Mouse (Mus musculus): ENCODE measurements at regions not wholly inside any gene's neighbourhood (a gene's known extent, or its start where the extent isn't known, plus 50 kb on each side); places are given as distances from the start of the nearest gene placed in this dataset.

DNA sequence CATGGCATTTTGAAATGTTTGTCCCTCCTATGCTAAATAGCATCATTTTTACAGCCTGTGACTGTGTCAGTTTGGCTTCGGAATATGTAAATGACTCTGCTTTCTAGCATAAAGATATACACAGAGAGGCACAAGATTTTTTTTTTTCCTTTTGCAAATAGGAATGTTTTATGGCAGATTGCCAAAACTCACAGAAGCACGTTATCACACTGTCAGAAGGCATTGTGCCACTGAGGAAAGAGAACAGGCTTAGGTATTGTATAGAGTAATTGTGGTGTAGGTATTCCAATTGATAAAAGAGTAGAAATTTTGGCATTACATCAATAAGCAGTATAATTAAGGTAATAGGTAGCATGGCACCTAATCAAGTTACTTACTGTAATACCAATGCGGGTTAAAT is 988.5 kb upstream of the Tenm2 start:
- CTCF ChIA-PET, result no interaction called here

DNA sequence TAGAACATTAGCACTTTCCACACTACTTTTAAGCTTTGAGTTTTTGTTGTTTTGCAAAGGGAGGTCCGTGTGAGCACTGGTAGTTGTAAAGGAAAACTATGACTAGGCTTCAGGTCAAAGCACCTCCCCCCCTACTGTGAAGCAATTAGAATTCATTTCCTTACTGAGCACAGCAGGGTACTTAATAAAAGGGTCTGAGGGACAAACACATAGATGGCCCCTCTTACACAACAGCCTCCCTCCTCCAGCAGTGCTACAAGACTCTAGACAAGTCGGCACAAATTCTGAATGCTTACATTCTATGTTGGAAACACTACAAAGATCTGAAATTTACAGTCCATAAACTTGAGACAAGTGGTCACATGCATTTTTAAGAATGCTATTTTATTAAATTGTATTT is 967.6 kb upstream of the Tenm2 start:
- CTCF ChIA-PET, result no interaction called here

DNA sequence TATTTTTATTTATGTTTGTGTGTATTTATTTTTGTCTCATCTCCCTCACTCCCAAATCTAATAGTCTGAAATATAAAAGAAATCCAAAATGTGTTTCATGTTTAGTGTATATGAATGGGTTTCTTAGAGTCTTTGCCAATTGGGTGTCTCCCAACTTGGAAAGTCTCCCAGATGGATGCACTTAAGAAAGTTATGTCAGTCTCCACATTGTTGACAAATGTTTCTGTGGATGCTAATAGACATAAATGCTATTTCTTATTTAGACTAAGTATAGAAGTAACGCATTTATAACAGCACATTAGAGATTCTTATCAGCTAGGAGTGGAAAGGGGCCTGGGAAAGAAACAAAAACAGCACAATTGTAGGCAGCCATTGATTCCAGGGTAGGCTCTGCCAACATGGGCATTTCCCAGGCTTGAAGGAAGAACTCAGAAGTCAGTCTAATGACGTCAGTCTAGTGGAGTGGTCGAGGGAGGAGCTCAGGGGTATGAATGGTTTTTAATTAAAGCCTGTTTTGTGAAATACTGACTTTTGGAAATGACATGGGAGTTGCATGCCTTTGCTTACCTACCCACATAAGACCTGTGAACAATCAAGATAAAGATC is 965.5 kb upstream of the Tenm2 start:
- CTCF ChIA-PET, result no interaction called here

DNA sequence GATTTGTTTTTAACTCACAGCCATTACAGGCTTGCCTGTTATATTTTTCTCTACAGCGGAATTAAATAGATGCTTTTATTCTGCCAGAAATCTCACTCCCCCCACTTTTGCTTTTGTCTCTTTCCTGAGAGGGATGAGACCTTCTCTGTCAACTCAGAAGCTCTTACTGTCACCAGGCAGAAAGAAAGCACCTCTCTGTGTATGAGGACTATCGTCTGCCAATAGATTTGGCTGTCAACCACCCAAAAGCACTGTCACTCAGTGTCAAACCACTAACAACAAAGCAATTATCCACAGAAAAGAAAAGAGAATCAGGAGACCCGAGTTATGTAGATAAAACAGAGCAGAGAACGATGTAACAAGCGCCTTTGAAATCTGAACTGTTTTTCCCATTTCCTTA is 958.0 kb upstream of the Tenm2 start:
- CTCF ChIA-PET, result no interaction called here

DNA sequence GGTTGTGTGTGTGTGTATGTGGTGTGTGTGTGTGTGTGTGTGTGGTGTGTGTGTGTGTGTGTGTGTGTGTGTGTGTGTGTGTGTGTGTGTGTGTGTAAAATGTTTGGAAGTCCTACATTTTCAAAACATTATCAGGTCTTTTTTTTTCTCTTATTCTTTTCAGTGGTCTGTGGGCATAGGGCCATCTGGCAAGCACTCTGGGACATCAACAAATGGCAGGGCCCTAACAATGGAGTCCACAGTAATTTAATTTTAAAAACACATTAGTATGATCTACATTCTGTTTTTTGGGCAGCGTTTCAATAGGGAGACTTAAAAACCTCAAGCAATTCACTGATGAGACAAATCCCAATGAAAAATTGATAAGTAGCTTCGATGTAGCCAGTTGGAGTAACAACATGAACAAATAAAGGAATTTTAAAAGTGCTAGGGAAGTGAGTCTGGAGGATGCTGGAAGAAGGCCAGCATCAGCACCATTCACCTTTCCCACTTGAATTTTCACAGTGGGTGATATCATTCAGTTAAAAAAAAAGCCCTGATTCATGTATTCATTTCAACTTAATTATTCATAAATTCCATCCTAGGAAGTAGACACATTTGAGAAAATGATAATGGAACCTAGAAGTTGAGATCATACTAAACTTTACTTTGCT is 956.3 kb upstream of the Tenm2 start:
- CTCF ChIA-PET, result no interaction called here

DNA sequence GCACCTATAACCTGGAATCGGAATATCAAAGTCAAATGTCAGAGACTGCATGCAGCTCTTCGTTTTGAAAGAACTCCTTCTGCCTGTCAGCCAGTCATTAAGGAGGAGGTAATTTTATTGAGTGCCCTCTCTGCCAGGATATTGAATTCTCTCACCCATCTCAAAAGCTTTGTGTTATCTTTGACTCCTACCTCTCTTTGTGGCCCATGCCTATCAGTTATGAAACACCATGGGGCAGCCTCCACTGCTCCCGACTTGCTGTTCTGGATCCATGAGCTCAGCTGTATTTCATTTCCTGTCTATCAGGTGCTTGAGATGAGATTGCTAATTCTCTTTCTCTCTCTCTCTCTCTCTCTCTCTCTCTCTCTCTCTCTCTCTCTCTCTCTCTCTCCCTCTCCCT is 955.7 kb upstream of the Tenm2 start:
- CTCF ChIA-PET, result no interaction called here

DNA sequence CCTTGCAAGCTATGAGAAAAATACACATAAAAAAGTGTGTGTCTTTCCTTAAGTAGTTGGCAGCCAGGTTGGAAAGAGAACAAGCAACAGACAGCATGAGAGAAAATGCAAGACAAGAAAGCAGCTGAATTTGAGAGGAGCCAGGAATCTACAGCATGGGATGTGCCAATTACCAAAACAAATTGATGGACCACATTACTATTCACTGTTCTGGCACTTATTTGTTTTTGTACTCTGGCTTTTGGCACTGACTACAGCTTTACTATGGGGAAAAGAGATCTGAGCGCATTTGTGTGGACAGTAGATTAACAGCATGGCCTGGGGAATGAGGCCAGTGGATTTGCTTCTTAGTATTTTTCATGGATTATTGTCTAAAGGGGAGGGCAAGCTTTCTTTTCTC is 935.0 kb upstream of the Tenm2 start:
- CTCF ChIA-PET, result interaction anchor here (0.7 kb wide), 2 partner anchors 13 to 754 kb away, joined by 3 read pairs; no protein-coding TSS in a partner anchor

DNA sequence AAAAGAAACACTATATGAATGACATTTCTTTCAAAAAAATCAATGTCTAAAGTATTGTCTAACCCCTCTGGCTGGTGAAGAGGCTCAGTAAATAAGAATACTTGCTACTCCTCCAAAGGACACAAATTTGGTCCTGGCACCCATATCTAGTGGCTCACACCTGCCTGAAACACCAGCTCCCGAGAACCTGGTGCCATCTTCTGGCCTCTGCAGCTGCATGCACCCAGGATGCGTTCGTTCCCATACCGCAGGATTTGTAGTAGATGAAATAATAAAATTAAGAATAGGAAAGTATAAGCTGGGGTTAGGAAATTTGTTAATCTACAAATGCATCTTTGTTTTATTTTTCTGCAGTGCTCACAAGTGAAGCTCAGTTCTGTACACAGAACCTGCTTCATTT is 922.5 kb upstream of the Tenm2 start:
- CTCF ChIA-PET, result no interaction called here

DNA sequence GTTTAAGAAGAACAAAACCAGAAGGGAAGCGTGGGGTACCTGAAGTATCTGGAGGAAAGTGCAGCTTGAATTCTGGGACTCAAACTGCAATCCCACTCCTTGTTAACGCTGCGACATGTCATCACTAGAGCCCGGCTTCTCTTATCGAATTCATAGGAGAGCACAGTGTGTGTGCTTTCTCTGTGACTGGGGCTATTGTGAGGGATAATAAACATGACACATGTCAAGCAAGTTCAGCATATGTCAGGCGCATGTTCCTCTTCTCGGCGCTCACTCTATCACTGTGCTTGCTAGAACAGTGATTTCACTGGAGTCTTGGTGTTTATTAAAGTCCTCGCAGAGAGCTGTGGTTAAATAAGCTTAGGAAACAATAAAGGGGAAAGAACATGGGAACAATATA is 921.2 kb upstream of the Tenm2 start:
- CTCF ChIA-PET, result interaction anchor here (0.6 kb wide), 1 partner anchor 14 kb away, joined by 3 read pairs; no protein-coding TSS in a partner anchor

DNA sequence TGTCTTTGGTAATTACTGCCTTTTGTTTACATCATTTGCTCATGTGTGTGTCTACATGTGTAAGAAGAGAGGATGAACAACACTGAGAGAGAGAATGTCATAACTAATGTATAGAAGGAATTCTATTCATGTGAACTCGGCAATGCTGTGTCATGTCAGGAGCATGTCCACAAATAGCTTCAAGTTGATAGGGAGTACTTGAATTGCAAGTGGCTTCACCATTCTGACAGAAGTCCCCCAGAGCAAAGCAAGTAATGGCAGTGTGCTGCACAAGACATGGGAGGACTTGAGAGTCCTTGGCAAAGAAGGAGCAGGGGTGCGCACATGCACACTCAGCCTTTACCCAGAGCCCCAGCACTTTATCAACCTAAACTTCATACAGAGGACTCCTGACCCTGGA is 919.9 kb upstream of the Tenm2 start:
- CTCF ChIA-PET, result no interaction called here

DNA sequence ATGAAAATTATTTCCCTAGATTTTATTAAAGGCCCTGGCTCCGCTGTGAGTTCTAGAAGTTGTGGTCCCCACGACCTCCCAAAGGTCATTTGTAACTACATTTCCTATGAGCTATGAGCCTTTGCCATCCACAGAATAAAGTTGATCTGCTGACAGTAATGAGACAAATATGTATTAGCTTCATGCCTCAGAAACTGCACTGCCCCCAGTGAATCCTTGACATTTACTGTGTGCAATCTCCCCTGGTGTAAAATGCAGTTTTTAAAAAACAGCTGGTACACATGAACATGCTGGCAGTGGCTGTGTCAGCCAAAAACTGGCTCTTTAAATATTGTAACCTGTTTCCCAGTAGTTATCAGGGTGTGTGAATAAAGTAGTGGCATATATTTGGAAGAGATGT is 907.7 kb upstream of the Tenm2 start:
- CTCF ChIA-PET, result no interaction called here

DNA sequence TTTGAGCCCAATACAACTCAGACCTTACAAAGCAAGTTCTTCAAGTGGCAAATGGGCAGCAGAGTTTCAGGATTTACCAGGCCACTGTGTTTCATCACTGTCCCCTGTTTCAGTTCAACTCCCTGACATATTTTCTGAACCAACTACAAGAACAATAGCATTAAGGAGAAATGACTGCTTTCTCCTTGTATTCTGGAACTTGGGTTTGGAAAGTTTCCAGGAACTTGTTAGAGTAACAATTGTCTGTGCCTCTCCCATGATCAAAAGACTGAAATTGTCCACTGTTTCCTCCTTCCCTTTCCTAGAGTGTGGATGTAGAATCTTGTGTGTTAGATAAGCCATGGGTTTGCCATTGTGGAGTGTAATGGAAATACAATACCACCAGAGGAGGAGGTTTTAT is 893.1 kb upstream of the Tenm2 start:
- CTCF ChIA-PET, result no interaction called here

DNA sequence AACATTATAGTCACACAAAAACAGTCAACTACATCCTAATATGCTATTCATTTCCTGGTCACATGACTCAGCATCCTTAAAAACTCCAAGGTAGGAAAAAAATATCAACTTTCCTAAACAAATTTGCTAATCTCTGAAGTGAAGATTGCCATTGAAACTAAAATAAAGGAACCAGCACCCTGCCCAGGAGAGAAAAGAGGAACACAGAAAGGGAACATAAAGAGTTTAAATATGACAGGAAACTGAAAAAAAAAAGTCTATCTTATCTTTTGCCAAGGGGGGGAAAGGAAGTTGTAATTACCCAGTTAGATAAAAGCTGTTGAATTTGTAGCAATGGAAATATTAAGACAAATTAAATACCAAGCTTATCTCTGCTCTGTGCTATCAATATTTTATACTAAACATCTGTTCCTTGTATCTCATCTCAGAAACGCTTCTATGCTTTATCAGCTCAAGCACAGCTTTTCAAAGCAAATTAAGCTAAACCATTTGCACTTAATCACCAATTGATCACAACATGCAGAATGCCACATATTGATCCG is 888.1 kb upstream of the Tenm2 start:
- CTCF ChIA-PET, result no interaction called here

DNA sequence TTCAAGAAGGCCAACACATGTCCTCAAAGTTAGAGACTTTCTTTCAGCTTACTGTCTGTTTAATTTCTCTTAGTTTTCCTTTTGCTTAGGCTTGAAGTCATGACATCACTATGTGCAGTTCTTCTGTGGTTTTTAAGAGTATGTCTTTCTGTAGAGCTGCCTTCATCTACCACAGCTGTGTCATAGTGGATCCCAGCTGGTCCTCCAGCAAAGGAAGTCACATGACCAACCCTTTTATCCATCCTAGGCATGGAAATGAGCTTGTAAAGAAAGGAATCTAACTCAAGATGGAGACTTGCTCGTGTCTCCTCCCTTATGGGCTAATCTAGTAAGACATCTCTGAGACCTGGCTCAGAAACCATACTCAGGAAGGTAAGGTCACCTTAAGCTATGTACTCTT is 886.7 kb upstream of the Tenm2 start:
- CTCF ChIA-PET, result no interaction called here

DNA sequence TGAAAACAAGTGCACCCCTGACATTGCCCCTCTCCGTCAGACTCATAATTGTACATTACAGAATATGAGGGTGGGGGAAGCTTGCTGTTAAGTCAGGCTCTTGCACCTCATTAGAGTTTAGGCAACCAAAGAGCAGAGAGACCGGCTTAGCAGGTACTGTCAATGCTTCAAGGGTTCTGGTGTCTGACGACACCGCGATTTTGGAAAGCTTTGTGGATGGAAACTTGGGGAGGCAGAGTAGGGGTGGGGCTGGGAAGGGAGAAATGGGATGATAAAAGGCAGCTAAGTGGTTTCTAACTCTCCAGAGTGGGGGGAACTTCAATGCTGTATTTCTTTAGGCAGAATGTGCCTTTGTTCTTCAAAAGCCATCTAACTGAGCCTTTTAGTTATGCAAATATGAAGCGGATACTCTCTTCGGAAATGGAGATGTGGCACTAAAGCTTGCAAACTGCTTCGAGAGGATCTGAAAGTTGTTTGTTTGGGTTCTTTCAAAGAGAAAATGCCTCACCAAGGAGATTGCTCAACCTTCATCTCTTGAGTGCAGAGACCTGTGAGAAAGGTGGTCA is 885.4 kb upstream of the Tenm2 start:
- CTCF ChIA-PET, result no interaction called here

DNA sequence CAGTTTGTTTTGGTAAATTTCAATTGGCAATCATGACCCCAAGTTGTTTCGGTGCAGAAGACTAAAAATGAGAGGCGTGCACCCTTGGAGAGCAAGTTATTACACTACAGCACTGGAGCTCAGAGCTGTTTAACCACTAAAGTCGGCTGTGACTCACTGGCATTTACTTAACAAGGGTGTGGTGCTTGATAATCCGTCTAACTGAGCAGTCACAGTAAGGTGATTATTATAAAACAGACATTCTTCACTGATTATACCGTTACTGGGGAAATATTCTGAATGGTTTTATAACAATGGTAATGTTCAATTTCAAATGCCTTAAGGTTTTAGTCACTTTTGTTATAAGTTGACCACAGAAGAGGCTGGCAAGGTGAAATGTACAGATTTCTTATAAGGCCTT is 882.0 kb upstream of the Tenm2 start:
- CTCF ChIA-PET, result no interaction called here

DNA sequence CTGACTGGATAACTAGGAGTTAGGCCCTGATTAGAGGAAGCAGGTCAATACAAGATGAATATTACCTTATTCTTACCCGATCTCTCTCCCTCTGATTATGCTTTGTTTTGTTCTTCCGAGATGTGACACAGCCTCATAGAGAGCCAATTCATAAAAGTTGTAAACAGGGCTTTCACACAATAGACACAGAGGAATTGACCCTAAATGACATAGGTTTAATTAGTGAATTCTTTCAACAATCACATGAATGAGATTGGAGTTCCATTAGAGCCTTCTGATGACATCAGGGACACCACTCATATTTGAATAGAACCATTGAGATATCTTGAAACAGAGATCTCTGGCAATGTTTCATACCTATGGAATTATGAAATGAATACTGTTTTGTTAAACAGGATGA is 856.4 kb upstream of the Tenm2 start:
- CTCF ChIA-PET, result no interaction called here

DNA sequence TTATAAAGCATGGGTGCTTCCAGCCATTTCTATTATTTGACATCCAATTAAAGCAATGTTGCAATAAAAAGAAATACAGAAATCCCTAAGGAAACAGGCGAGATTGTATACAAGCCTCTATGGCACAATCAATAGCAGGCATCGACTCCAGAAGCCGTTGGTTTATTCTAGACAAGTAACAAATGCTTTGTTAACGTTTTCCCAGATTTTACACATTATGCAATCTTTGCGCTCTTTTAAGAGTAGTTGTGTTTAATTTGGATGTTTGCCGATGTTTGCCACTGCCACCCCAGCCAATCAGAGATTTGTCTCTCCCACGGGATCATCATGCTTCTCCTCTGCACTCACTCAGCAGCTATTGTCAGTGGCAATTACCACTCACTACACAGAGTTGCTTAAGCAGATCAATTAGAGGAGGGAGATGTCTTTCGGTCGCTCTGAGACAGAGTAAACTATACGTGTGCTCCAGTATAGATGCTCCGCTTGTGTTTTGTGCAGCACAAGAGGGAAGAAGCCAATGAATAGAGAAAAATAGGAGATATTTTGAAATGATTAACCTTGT is 839.5 kb upstream of the Tenm2 start:
- CTCF ChIA-PET, result no interaction called here

DNA sequence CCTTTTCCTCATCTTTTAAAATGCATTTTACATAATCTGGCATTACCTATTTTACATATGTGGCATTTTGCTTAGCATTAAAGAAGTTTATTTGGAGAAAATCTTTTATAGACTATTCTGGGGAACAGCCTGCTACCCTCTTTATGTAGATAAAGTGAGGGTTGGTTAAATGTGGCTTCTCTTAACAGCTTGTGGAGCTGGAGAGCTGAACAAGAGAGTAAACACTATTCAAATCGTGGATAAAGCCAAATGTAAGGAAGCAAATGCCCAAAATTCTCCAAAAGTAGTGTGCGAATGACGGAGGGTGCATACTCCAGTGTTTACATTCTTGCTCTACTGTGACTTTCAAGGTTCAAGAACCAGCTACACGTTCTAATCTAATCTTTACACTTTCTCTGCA is 833.9 kb upstream of the Tenm2 start:
- CTCF ChIA-PET, result no interaction called here

DNA sequence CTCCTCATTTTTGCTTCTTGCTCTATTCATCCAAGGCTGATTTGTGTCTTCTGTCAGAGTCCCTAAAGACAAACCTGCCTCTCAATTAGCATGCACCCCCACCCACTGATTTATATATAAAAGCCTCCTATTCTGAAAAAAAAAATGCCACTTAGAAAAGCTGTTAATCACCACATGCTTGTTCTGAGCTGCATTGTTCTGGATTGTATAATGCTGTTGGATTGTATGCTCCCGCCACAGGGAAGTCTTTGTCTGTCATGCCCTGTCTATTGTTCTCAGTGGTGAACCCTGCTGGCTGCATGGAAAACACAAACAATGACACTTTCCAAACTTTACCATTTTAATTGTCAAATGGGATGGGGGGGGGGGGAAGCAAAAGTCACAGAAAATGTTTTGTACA is 831.9 kb upstream of the Tenm2 start:
- CTCF ChIA-PET, result no interaction called here

DNA sequence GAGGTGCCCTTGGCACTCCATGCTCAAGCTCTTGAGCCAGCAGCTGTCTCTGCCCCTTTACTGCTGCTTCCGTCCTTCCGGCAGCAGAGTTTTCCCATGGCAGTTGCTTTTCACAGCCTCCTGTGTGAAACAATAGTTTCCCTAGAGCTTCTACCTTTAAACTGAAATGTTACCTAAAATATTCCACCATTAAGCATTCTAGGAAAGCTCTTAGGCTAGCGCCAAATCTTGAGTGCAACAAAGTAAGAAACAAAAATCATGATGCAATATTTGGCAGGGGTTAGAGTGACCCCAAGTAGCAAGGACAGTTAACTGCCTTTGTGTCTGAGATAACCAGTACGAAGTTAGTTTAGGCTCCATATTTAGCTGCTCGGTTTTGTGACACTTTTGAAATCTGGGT is 830.3 kb upstream of the Tenm2 start:
- CTCF ChIA-PET, result no interaction called here

DNA sequence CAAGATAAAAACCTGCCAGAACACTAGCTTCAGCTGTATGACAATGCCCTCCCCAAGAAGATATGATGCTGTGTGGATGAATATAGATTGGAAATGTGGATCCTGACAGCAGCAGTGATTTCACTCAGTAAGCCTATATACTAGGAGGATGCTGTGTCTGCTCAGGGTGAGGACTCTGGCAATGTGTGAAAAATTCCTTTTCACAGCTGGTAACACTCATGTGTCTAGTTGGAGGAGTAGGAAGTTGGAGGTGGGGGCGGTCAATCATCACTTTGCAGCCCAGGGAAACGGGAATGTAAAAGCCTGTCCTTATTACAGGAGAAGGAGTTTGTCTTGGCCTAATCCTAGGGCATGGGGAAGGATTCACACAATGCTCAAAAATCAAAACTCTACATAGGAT is 824.3 kb upstream of the Tenm2 start:
- CTCF ChIA-PET, result no interaction called here

DNA sequence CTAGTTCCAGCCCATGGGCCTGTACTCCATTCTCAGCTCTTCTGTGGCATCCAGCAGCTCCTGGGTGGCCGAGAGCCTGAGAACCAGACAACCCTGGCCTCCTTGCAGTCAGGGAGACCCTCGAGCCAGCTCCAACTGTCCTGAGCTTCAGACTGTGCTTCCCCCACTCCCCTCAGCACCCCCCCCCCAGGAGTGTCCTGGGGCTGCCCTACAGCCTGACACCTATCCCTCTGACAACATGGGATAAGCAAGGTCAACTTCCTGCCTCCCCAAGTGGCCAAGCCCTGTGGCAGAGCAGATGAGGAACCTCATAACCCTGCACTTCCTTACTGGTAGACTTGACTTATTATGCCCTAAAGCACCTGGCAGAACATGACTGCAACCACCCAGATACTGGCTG is 823.1 kb upstream of the Tenm2 start:
- CTCF ChIA-PET, result no interaction called here

DNA sequence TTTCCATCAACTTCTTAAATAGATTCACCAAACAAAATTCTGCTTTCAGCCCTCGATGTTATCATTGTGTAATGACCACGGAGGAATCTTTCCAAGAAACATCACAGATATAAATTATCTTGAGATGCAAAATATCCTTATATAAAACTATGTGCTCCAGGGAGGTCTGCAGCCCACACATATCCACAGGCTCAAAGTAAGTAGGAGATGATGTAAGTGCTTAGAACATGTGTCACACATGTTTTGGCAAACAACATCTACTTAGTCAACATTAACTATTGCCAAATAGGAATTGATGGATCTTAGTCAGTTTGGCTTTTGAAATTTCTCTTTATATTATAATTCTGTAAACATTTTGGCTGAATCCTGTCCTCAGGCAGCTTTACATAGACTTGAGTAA is 800.8 kb upstream of the Tenm2 start:
- CTCF ChIA-PET, result no interaction called here

Data from spleen, embryonic (tissue).